Mouse (Mus musculus): ENCODE data around the gene Gm8127. TPM values are rescaled to one million over a fixed set of nuclear protein-coding genes. Genes with fewer than 3 reads are reported as not detected.
"Not testable (repeated sequence)": the region's sequence is repeated elsewhere in the genome, so short reads cannot be mapped to it uniquely, and the experiment has no call there.

The Gm8127 gene
- polyA plus RNA-seq, 1 experiment from 2014 or later, result not detected

DNA sequence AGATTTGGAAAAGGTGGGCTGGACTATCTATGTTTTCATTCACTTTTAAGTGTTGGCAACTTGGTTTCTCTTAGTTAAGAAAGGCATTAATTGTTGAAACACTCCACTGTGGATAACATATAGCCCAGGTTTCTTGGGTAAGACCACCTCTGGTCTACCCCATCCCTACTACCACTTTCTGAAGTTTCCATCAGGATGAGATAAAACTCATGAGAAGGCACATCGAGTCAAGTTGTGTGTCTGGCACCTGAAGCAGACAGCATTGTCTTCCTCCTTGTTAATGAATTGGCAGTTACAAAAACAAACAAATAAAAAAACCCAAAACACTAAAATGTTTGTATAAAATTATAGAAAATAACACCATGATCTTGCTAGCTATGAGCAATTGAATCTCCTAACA is 17.9 kb downstream of the Gm8127 start:
- not testable (repeated sequence) for H3K27me3 ChIP-seq (ENCODE audit: control insufficient read depth, insufficient read depth, low read length); ATAC-seq (ENCODE audit: insufficient number of reproducible peaks, insufficient read depth, low FRiP score, low read depth); H3K9ac ChIP-seq (ENCODE audit: low read length); H3K4me1 ChIP-seq (ENCODE audit: control insufficient read depth in 2 of 2, insufficient read depth in 2 of 2, low read length in 2 of 2); H3K4me3 ChIP-seq (ENCODE audit: control insufficient read depth in 1 of 2, insufficient read depth in 1 of 2, low read depth in 1 of 2, low read length in 2 of 2); H3K9me3 ChIP-seq (ENCODE audit: control insufficient read depth, low read length); H3K4me2 ChIP-seq (ENCODE audit: low read length); H3K27ac ChIP-seq (replicated peaks in 1 of 2; ENCODE audit: control insufficient read depth in 1 of 2, insufficient read depth in 1 of 2, low read depth in 2 of 2, low read length in 2 of 2); H3K36me3 ChIP-seq (ENCODE audit: control insufficient read depth, insufficient read depth, low read length)
- 71% methylated on average over 1 of the region's 1 CpGs for WGBS

DNA sequence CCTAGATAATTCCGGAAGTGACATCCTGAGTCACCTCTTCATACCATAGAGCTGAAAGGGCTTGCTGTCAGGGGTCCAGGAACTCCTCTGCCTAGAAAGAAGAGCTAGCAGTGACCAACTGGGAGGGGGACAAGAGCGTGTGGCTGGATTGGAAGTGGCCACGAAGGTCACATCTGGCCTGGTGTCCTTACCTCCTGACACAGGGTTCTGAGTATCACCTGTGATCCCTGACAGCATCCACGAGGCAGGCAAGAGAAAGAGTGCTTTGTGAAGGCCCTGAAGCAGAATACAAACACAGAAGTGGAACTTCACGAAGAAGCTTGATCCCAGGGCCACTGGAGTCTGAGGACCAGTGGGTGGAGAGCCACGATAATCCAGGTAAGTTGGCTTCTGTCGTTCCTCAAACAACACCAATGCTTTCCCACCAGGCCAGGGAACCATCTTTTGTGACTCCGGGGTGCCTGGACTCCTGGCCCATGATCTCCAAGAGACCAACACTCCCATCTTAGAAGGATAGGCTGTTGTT is 18.6 kb downstream of the Gm8127 start, which contains the start of gene Gm9732:
Gene Gm9732, plus strand, starts transcription at position 51 of the 526 bp plus-strand sequence.
- not testable (repeated sequence) for ATAC-seq (ENCODE audit: insufficient number of reproducible peaks, insufficient read depth, low FRiP score, low read depth); H3K9ac ChIP-seq (ENCODE audit: low read length); H3K4me3 ChIP-seq (ENCODE audit: control insufficient read depth in 1 of 2, insufficient read depth in 1 of 2, low read depth in 1 of 2, low read length in 2 of 2); H3K36me3 ChIP-seq (ENCODE audit: control insufficient read depth, insufficient read depth, low read length); H3K27me3 ChIP-seq (ENCODE audit: control insufficient read depth, insufficient read depth, low read length); H3K27ac ChIP-seq (replicated peaks in 1 of 2; ENCODE audit: control insufficient read depth in 1 of 2, insufficient read depth in 1 of 2, low read depth in 2 of 2, low read length in 2 of 2); H3K4me1 ChIP-seq (ENCODE audit: control insufficient read depth in 2 of 2, insufficient read depth in 2 of 2, low read length in 2 of 2); H3K4me2 ChIP-seq (ENCODE audit: low read length); H3K9me3 ChIP-seq (ENCODE audit: control insufficient read depth, low read length)
- WGBS, result 72% methylated on average over 8 of the region's 8 CpGs

DNA sequence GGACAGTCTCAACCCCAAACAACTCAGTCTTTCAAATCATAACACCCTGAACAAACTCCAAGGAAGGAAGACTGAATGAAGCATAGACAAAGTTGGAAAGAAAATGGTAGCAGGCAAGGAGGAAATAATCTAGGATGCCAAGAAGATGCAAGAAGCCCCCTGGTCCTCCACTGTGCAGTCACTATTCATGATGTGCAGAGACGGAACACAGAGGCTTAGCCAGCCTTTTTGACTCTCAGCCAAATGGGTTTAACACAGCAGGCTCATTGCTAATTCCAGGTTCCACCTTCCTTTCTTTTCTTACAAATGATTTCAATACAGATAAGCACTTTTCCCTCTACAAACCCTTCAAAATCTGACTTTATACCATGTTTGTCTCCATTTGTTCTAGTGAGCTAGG is 20.5 kb downstream of the Gm8127 start:
- not testable (repeated sequence) for ATAC-seq (ENCODE audit: insufficient number of reproducible peaks, insufficient read depth, low FRiP score, low read depth)

DNA sequence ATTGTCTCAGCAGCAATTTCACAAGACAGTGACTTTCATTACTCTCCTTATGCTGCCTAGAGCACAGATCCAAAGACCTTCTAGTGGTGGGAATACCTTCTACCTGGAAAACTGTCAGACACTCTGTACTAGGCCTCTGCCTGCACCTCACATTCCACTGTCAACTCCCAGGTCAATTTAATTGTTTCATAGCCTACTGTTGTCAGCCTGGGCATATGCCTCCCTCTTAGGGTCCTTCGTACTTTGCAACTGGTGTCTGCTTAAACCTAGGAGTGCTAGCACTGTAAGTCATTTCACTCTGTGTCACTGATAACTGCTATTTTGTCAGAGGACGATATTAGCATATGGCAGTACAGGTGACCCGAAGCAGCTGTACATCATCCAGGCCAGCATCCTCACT is 24.4 kb downstream of the Gm8127 start:
- not testable (repeated sequence) for H3K9me3 ChIP-seq (ENCODE audit: control insufficient read depth, low read length); H3K9ac ChIP-seq (ENCODE audit: low read length); H3K4me1 ChIP-seq (ENCODE audit: control insufficient read depth in 2 of 2, insufficient read depth in 2 of 2, low read length in 2 of 2); ATAC-seq (ENCODE audit: insufficient number of reproducible peaks, insufficient read depth, low FRiP score, low read depth); H3K36me3 ChIP-seq (ENCODE audit: control insufficient read depth, insufficient read depth, low read length); H3K27ac ChIP-seq (replicated peaks in 1 of 2; ENCODE audit: control insufficient read depth in 1 of 2, insufficient read depth in 1 of 2, low read depth in 2 of 2, low read length in 2 of 2); H3K4me2 ChIP-seq (ENCODE audit: low read length); H3K4me3 ChIP-seq (ENCODE audit: control insufficient read depth in 1 of 2, insufficient read depth in 1 of 2, low read depth in 1 of 2, low read length in 2 of 2); H3K27me3 ChIP-seq (ENCODE audit: control insufficient read depth, insufficient read depth, low read length)
- WGBS, result 79% methylated on average over 3 of the region's 3 CpGs

More for the DNA sequence above, 20.5 kb downstream of the Gm8127 start:
- not testable (repeated sequence) for H3K4me3 ChIP-seq (ENCODE audit: control insufficient read depth in 1 of 2, insufficient read depth in 1 of 2, low read depth in 1 of 2, low read length in 2 of 2); H3K9ac ChIP-seq (ENCODE audit: low read length); H3K36me3 ChIP-seq (ENCODE audit: control insufficient read depth, insufficient read depth, low read length); H3K4me2 ChIP-seq (ENCODE audit: low read length); H3K9me3 ChIP-seq (ENCODE audit: control insufficient read depth, low read length); H3K27me3 ChIP-seq (ENCODE audit: control insufficient read depth, insufficient read depth, low read length); H3K4me1 ChIP-seq (ENCODE audit: control insufficient read depth in 2 of 2, insufficient read depth in 2 of 2, low read length in 2 of 2); H3K27ac ChIP-seq (replicated peaks in 1 of 2; ENCODE audit: control insufficient read depth in 1 of 2, insufficient read depth in 1 of 2, low read depth in 2 of 2, low read length in 2 of 2)
- 59% methylated on average over 1 of the region's 1 CpGs for WGBS

DNA sequence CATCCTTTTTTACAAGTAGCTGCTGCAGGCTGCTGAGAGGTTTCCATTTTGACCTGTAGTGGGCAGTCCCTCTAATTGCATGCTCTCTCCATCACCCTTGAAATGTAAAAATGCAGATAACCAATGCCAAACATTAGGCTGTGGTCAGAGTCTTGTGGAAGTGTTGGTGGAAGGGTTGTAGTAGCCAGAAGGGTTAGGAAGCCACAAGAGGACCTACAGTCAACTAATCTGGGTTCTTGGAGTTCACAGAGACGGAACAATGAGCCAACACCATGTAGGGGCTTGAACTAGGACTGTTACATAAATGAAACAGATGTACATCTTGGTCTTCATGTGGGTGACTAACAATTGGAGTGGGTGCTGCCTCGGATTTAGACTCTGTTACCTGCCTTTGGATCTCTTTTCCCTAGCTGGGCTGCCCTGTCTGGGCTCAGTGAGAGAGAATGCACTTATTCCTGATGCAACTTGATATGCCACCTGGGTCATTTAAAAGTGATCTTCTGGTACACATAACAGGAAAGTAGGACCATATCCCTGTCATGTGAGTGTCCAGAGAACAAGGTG is 25.0 kb downstream of the Gm8127 start:
- H3K4me1 ChIP-seq (ENCODE audit: control insufficient read depth in 2 of 2, insufficient read depth in 2 of 2, low read length in 2 of 2); H3K4me2 ChIP-seq (ENCODE audit: low read length); H3K36me3 ChIP-seq (ENCODE audit: control insufficient read depth, insufficient read depth, low read length); H3K9me3 ChIP-seq (ENCODE audit: control insufficient read depth, low read length); H3K27ac ChIP-seq (replicated peaks in 1 of 2; ENCODE audit: control insufficient read depth in 1 of 2, insufficient read depth in 1 of 2, low read depth in 2 of 2, low read length in 2 of 2); H3K27me3 ChIP-seq (ENCODE audit: control insufficient read depth, insufficient read depth, low read length); ATAC-seq (ENCODE audit: insufficient number of reproducible peaks, insufficient read depth, low FRiP score, low read depth); H3K9ac ChIP-seq (ENCODE audit: low read length); H3K4me3 ChIP-seq (ENCODE audit: control insufficient read depth in 1 of 2, insufficient read depth in 1 of 2, low read depth in 1 of 2, low read length in 2 of 2): not testable (repeated sequence)
- 33% methylated on average over 2 of the region's 2 CpGs for WGBS

DNA sequence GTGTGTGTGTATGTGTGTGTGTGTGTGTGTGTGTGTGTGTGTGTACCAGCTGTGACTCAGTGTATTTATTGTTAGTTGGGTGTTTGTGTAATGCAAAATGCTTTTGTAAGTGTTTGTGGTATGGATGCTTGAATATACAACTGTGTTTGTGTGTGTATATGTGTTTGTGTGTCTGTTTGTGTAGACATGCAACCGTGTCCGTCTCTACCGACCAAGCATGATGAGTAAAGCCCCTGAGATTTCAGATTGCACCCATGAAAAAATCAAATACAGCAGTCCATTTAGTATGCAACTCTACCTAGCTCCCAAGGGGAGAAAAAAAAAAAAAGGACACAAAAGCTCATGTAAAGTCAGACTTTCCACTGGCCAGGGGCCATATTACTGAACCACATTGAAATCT is 30.2 kb downstream of the Gm8127 start:
- not testable (repeated sequence) for H3K4me3 ChIP-seq (ENCODE audit: control insufficient read depth in 1 of 2, insufficient read depth in 1 of 2, low read depth in 1 of 2, low read length in 2 of 2); H3K4me1 ChIP-seq (ENCODE audit: control insufficient read depth in 2 of 2, insufficient read depth in 2 of 2, low read length in 2 of 2); H3K9ac ChIP-seq (ENCODE audit: low read length); H3K27ac ChIP-seq (replicated peaks in 1 of 2; ENCODE audit: control insufficient read depth in 1 of 2, insufficient read depth in 1 of 2, low read depth in 2 of 2, low read length in 2 of 2); H3K27me3 ChIP-seq (ENCODE audit: control insufficient read depth, insufficient read depth, low read length); ATAC-seq (ENCODE audit: insufficient number of reproducible peaks, insufficient read depth, low FRiP score, low read depth); H3K36me3 ChIP-seq (ENCODE audit: control insufficient read depth, insufficient read depth, low read length); H3K4me2 ChIP-seq (ENCODE audit: low read length); H3K9me3 ChIP-seq (ENCODE audit: control insufficient read depth, low read length)
- 82% methylated on average over 3 of the region's 3 CpGs for WGBS

DNA sequence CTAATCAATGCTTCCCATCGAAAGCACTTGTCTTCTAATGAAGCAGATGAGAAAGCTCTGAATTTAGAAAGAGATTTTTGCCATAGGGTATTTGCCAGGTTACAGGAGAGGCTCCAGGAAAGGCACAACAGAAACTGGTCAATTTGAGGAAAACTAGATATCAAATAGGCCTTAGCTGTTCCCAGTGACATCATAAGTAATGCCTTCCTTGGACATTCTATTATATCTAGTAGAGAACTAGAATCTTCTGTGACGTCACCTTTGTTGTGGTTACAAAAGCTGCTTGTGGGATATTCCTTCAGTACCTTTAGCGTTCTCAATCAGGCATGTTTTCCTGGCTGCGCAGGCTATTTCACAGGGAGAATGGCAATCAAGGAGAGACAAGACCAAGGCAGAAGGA is 35.3 kb downstream of the Gm8127 start, which contains the start of gene Gm8126:
Gene Gm8126, plus strand, starts transcription at position 301 of the 400 bp plus-strand sequence.
- H3K4me1 ChIP-seq (ENCODE audit: control insufficient read depth in 2 of 2, insufficient read depth in 2 of 2, low read length in 2 of 2); H3K9ac ChIP-seq (ENCODE audit: low read length); H3K36me3 ChIP-seq (ENCODE audit: control insufficient read depth, insufficient read depth, low read length); H3K4me3 ChIP-seq (ENCODE audit: control insufficient read depth in 1 of 2, insufficient read depth in 1 of 2, low read depth in 1 of 2, low read length in 2 of 2); H3K4me2 ChIP-seq (ENCODE audit: low read length); ATAC-seq (ENCODE audit: insufficient number of reproducible peaks, insufficient read depth, low FRiP score, low read depth); H3K27me3 ChIP-seq (ENCODE audit: control insufficient read depth, insufficient read depth, low read length); H3K27ac ChIP-seq (replicated peaks in 1 of 2; ENCODE audit: control insufficient read depth in 1 of 2, insufficient read depth in 1 of 2, low read depth in 2 of 2, low read length in 2 of 2); H3K9me3 ChIP-seq (ENCODE audit: control insufficient read depth, low read length): not testable (repeated sequence)
- 84% methylated on average over 3 of the region's 4 CpGs for WGBS

DNA sequence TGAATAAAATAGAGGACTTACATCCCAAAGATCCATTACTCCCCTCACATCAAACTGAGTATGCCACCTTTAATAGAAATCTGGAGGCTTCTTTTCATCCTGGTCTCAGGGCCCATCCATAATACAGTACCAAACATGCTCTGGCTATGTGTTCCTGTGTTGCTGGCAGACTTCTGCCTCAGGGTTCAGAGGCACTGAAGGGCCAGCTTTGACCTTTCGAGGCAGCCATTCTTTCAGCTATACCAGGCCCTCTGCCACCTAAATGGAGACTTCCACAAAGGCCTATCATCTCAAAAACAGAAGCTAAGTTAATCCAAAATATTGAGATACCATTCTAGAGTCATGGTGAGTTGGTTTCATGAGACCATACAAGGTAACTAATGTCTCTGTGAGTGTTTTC is 37.1 kb downstream of the Gm8127 start:
- H3K9me3 ChIP-seq (ENCODE audit: control insufficient read depth, low read length), result not testable (repeated sequence)

More for the DNA sequence above, 37.1 kb downstream of the Gm8127 start:
- H3K27me3 ChIP-seq (ENCODE audit: control insufficient read depth, insufficient read depth, low read length); H3K4me2 ChIP-seq (ENCODE audit: low read length); H3K9ac ChIP-seq (ENCODE audit: low read length); H3K36me3 ChIP-seq (ENCODE audit: control insufficient read depth, insufficient read depth, low read length); H3K4me1 ChIP-seq (ENCODE audit: control insufficient read depth in 2 of 2, insufficient read depth in 2 of 2, low read length in 2 of 2); H3K27ac ChIP-seq (replicated peaks in 1 of 2; ENCODE audit: control insufficient read depth in 1 of 2, insufficient read depth in 1 of 2, low read depth in 2 of 2, low read length in 2 of 2); H3K4me3 ChIP-seq (ENCODE audit: control insufficient read depth in 1 of 2, insufficient read depth in 1 of 2, low read depth in 1 of 2, low read length in 2 of 2); ATAC-seq (ENCODE audit: insufficient number of reproducible peaks, insufficient read depth, low FRiP score, low read depth): not testable (repeated sequence)
- WGBS, result 70% methylated on average over 1 of the region's 1 CpGs
